Mouse (Mus musculus) lung, embryonic 16.5 days (tissue): ENCODE results near the gene Cd80. TPM values are rescaled to one million over a fixed set of nuclear protein-coding genes. Genes with fewer than 3 reads are reported as not detected.
A peak's percentile ranks its signal among the peaks of the same experiment; 100 is the strongest.

Experiments
- ATAC-seq: fragments of 200-750 bp; cut with Nextera tagmentation; 2 replicates; pipeline ENCODE4 v1.8.0; 2017; ENCODE audit warnings: low read depth, mild to moderate bottlenecking, moderate library complexity
- H3K27ac ChIP-seq: fragments of 300-500 bp; sonication (generic); 2 replicates; pipeline ENCODE4 v1.5.1; 2014; ENCODE audit warnings: mild to moderate bottlenecking, control low read depth, low read length
- H3K27me3 ChIP-seq: fragments of 300-500 bp; sonication (generic); 2 replicates; pipeline ENCODE4 v1.6.1; 2014; ENCODE audit warnings: low read depth, low read length, mixed read lengths; ENCODE audit not compliant: control insufficient read depth, insufficient read depth
- H3K36me3 ChIP-seq: fragments of 300-500 bp; sonication (generic); 2 replicates; pipeline ENCODE4 v1.6.1; 2014; ENCODE audit warnings: low read length; ENCODE audit not compliant: control insufficient read depth, insufficient read depth
- H3K4me1 ChIP-seq: fragments of 300-500 bp; sonication (generic); replicated peaks from 2 replicates; pipeline ENCODE4 v1.6.1; 2014; ENCODE audit warnings: low read length, mixed read lengths; ENCODE audit not compliant: control insufficient read depth, insufficient read depth
- H3K4me2 ChIP-seq: fragments of 300-500 bp; sonication (generic); 2 replicates; pipeline ENCODE4 v1.6.1; 2014; ENCODE audit warnings: low read depth, low read length, control low read depth
- H3K4me3 ChIP-seq: fragments of 300-500 bp; sonication (generic); 2 replicates; pipeline ENCODE4 v1.5.1; 2014; ENCODE audit warnings: mild to moderate bottlenecking, low read length, control low read depth
- H3K9ac ChIP-seq: fragments of 300-500 bp; sonication (generic); 2 replicates; pipeline ENCODE4 v1.6.1; 2014; ENCODE audit warnings: low read length, control low read depth
- H3K9me3 ChIP-seq: fragments of 300-500 bp; sonication (generic); 2 replicates; pipeline ENCODE4 v1.6.1; 2016; ENCODE audit warnings: low read length; ENCODE audit not compliant: control insufficient read depth
- WGBS: fragments of 180-500 bp; shearing (Covaris S2); extraction: QIAGEN DNeasy Blood & Tissue Kit; methylation state at CpG from one replicate; pipeline ENCODE4 v1.1.7; 2014; 5-methylcytosine and 5-hydroxymethylcytosine counted together
- polyA plus RNA-seq: library from polyadenylated mRNA; unstranded; fragments of >200 nt; fragmentation: Nextera tagmentation; extraction: Ambion mirVana; gene quantifications from 2 replicates; pipeline ENCODE4 v1.2.1, GENCODE M21; 2015

Cd80 gene
- polyA plus RNA-seq, 1 experiment from 2014 or later = 0.25 TPM

- Histone ChIP-seq H3K27ac (no peak overlapping the region), H3K9me3 (no peaks in the 10 kb centered on the region), H3K9ac (no peak overlapping the region), H3K4me1 (peaks cover 9% of the 10 kb centered on the region), H3K27me3 (no peaks in the 10 kb centered on the region), H3K36me3 (peaks cover 3% of the 10 kb centered on the region), H3K4me2 (no peak overlapping the region), H3K4me3 (no peak overlapping the region)
- ATAC-seq = no peak
- WGBS = 67% methylated on average over 11 of the region's 11 CpGs
These were observed 667 bp upstream of the Cd80 start for GRCm38 (mm10) chr16:38454533-38455254.

GRCm38 (mm10) chr16:38456812-38457567, 1.6 kb downstream of the Cd80 start:
- ATAC-seq = no peak
- Histone ChIP-seq H3K36me3 (no peaks in the 10 kb centered on the region), H3K27ac (no peak overlapping the region), H3K9me3 (no peaks in the 10 kb centered on the region), H3K9ac (no peak overlapping the region), H3K4me3 (no peak overlapping the region), H3K27me3 (no peaks in the 10 kb centered on the region), H3K4me1 (0 out of 2 replicates have a peak, but pooled peaks cover 1% of the 10 kb centered on the region), H3K4me2 (no peak overlapping the region)
- WGBS = 49% methylated on average over 11 of the region's 11 CpGs

- no peak overlapping the region for H3K4me2 ChIP-seq
- no peaks in the 10 kb centered on the region for H3K4me1 ChIP-seq
- H3K4me3 ChIP-seq = no peak overlapping the region
- ATAC-seq = no peak
- no peaks in the 10 kb centered on the region for H3K9me3 ChIP-seq
- H3K27ac ChIP-seq = no peak overlapping the region
- 65% methylated on average over 6 of the region's 6 CpGs for WGBS
- H3K36me3 ChIP-seq = no peaks in the 10 kb centered on the region
- H3K9ac ChIP-seq = no peak overlapping the region
- H3K27me3 ChIP-seq = no peaks in the 10 kb centered on the region
These were observed 3.4 kb downstream of the Cd80 start for GRCm38 (mm10) chr16:38458600-38459280.

- Histone ChIP-seq H3K4me1 (no peaks in the 10 kb centered on the region), H3K27me3 (no peaks in the 10 kb centered on the region), H3K4me2 (no peak overlapping the region), H3K4me3 (no peak overlapping the region), H3K9me3 (no peaks in the 10 kb centered on the region), H3K9ac (no peak overlapping the region), H3K36me3 (no peaks in the 10 kb centered on the region), H3K27ac (no peak overlapping the region)
- no peak for ATAC-seq
- WGBS = 86% methylated on average over 4 of the region's 4 CpGs
These were observed 4.6 kb downstream of the Cd80 start for GRCm38 (mm10) chr16:38459990-38460389.

- WGBS = 48% methylated on average over 8 of the region's 8 CpGs
- no peak for ATAC-seq
These were observed 6.4 kb downstream of the Cd80 start for GRCm38 (mm10) chr16:38461749-38462148.

GRCm38 (mm10) chr16:38462161-38462560, 6.8 kb downstream of the Cd80 start:
- no peak overlapping the region for H3K4me3 ChIP-seq
- no peaks in the 10 kb centered on the region for H3K9me3 ChIP-seq
- 68% methylated on average over 7 of the region's 7 CpGs for WGBS
- H3K27ac ChIP-seq = no peak overlapping the region
- no peak overlapping the region for H3K4me2 ChIP-seq
- no peaks in the 10 kb centered on the region for H3K4me1 ChIP-seq
- peak overlapping the region; percentile 32; the same call in 1 of the 2 replicates for H3K9ac ChIP-seq
- H3K27me3 ChIP-seq = no peaks in the 10 kb centered on the region
- no peak for ATAC-seq
- no peaks in the 10 kb centered on the region for H3K36me3 ChIP-seq

More at GRCm38 (mm10) chr16:38461749-38462148, 6.4 kb downstream of the Cd80 start:
- Histone ChIP-seq H3K9me3 (no peaks in the 10 kb centered on the region), H3K36me3 (no peaks in the 10 kb centered on the region), H3K27me3 (no peaks in the 10 kb centered on the region), H3K4me2 (no peak overlapping the region), H3K4me1 (no peaks in the 10 kb centered on the region), H3K27ac (no peak overlapping the region), H3K4me3 (no peak overlapping the region), H3K9ac (no peak overlapping the region; the same call in 1 of the 2 replicates)

- H3K9me3 ChIP-seq = no peaks in the 10 kb centered on the region
- WGBS = 82% methylated on average over 5 of the region's 5 CpGs
- no peak overlapping the region for H3K27ac ChIP-seq
- H3K36me3 ChIP-seq = no peaks in the 10 kb centered on the region
- H3K27me3 ChIP-seq = no peaks in the 10 kb centered on the region
- H3K4me3 ChIP-seq = no peak overlapping the region
- H3K9ac ChIP-seq = no peak overlapping the region
- no peak for ATAC-seq
- H3K4me1 ChIP-seq = no peaks in the 10 kb centered on the region
- no peak overlapping the region for H3K4me2 ChIP-seq
These were observed 7.9 kb downstream of the Cd80 start for GRCm38 (mm10) chr16:38463305-38463704.

GRCm38 (mm10) chr16:38466089-38466488, 10.7 kb downstream of the Cd80 start:
- H3K4me3 ChIP-seq = no peak overlapping the region
- H3K27ac ChIP-seq = no peak overlapping the region
- no peaks in the 10 kb centered on the region for H3K27me3 ChIP-seq
- no peaks in the 10 kb centered on the region for H3K4me1 ChIP-seq
- WGBS = 78% methylated on average over 4 of the region's 4 CpGs
- no peak for ATAC-seq
- H3K36me3 ChIP-seq = no peaks in the 10 kb centered on the region
- no peak overlapping the region for H3K9ac ChIP-seq
- no peaks in the 10 kb centered on the region for H3K9me3 ChIP-seq
- no peak overlapping the region for H3K4me2 ChIP-seq
